Mouse (Mus musculus) kidney, postnatal 0 days (tissue): ENCODE data around the gene Chd3. TPM values are rescaled to one million over a fixed set of nuclear protein-coding genes. Genes with fewer than 3 reads are reported as not detected.
A peak's percentile ranks its signal among the peaks of the same experiment; 100 is the strongest.

Experiments used
- ATAC-seq: fragments of 200-750 bp; cut with Nextera tagmentation; replicated peaks from 2 replicates; pipeline ENCODE4 v1.8.0; 2017; ENCODE audit warnings: low read depth, moderate number of reproducible peaks, moderate TSS enrichment, moderate library complexity; ENCODE audit not compliant: low FRiP score
- DNase-seq: peaks from one replicate; pipeline ENCODE4 v3.0.0-alpha.2; 2016; ENCODE audit warnings: low spot score
- H3K27ac ChIP-seq: fragments of 300-500 bp; sonication (generic); 2 replicates; pipeline ENCODE4 v1.5.1; 2014; ENCODE audit warnings: mild to moderate bottlenecking
- H3K27me3 ChIP-seq: fragments of 300-500 bp; sonication (generic); 2 replicates; pipeline ENCODE4 v1.6.1; 2014; ENCODE audit warnings: low read length, mixed read lengths; ENCODE audit not compliant: insufficient read depth
- H3K36me3 ChIP-seq: fragments of 300-500 bp; sonication (generic); 2 replicates; pipeline ENCODE4 v1.6.1; 2014; ENCODE audit warnings: low read length, mixed read lengths; ENCODE audit not compliant: insufficient read depth
- H3K4me1 ChIP-seq: fragments of 300-500 bp; sonication (generic); replicated peaks from 2 replicates; pipeline ENCODE4 v1.6.1; 2014; ENCODE audit warnings: antibody characterized with exemption, low read length, mixed read lengths; ENCODE audit not compliant: insufficient read depth
- H3K4me2 ChIP-seq: fragments of 300-500 bp; sonication (generic); 2 replicates; pipeline ENCODE4 v1.6.1; 2014; ENCODE audit warnings: mild to moderate bottlenecking, low read length, moderate library complexity, mixed read lengths
- H3K4me3 ChIP-seq: fragments of 300-500 bp; sonication (generic); replicated peaks from 2 replicates; pipeline ENCODE4 v1.5.1; 2014; ENCODE audit warnings: low read depth, low read length
- H3K9ac ChIP-seq: fragments of 300-500 bp; sonication (generic); 2 replicates; pipeline ENCODE4 v1.6.1; 2014; ENCODE audit warnings: low read depth, low read length
- H3K9me3 ChIP-seq: fragments of 300-500 bp; sonication (generic); replicated peaks from 2 replicates; pipeline ENCODE4 v1.6.1; 2016; ENCODE audit warnings: low read length, inconsistent platforms, mixed read lengths
- CTCF ChIP-seq: IDR thresholded peaks from 2 replicates; pipeline ENCODE4 v1.5.1; 2016; ENCODE audit warnings: antibody characterized with exemption, low read depth, mild to moderate bottlenecking, moderate library complexity
- WGBS: fragments of 180-500 bp; shearing (Covaris S2); extraction: QIAGEN DNeasy Blood & Tissue Kit; methylation state at CpG from one replicate; pipeline ENCODE4 v1.1.7; 2014; 5-methylcytosine and 5-hydroxymethylcytosine counted together
- polyA plus RNA-seq: library from polyadenylated mRNA; unstranded; fragments of >200 nt; fragmentation: Nextera tagmentation; extraction: Ambion mirVana; gene quantifications from 2 replicates; pipeline ENCODE4 v1.2.1, GENCODE M21; 2015

The Chd3 gene
- polyA plus RNA-seq, 1 experiment from 2014 or later = 38.0 TPM

- Histone ChIP-seq H3K4me2 (no peak overlapping the region), H3K4me3 (no peak overlapping the region), H3K27me3 (no peaks in the 10 kb centered on the region), H3K27ac (no peak overlapping the region), H3K9me3 (no peaks in the 10 kb centered on the region), H3K9ac (no peak overlapping the region), H3K36me3 (peaks cover 63% of the 10 kb centered on the region), H3K4me1 (peaks cover 7% of the 10 kb centered on the region; the same call in 1 of the 2 replicates)
- ATAC-seq (no peak), DNase-seq (no peak)
- 82% methylated on average over 12 of the region's 12 CpGs for WGBS
- no peak for TF ChIP-seq CTCF
Measured at GRCm38 (mm10) chr11:69401987-69402386, 32.8 kb upstream of the Chd3 start.

- DNase-seq (peak; percentile 98), ATAC-seq (peak; percentile 67)
- Histone ChIP-seq H3K9me3 (no peaks in the 10 kb centered on the region), H3K27me3 (no peaks in the 10 kb centered on the region), H3K4me1 (peaks cover 12% of the 10 kb centered on the region; the same call in 1 of the 2 replicates), H3K9ac (no peak overlapping the region), H3K27ac (no peak overlapping the region), H3K4me2 (no peak overlapping the region), H3K4me3 (no peak overlapping the region), H3K36me3 (peaks cover 56% of the 10 kb centered on the region)
- peak; percentile 96 for TF ChIP-seq CTCF
- 19% methylated on average over 22 of the region's 22 CpGs for WGBS
Measured at GRCm38 (mm10) chr11:69401210-69401637, 32.0 kb upstream of the Chd3 start.

GRCm38 (mm10) chr11:69400083-69400850 is 31.1 kb upstream of the Chd3 start:
- Histone ChIP-seq H3K4me1 (peaks cover 13% of the 10 kb centered on the region; the same call in 1 of the 2 replicates), H3K9ac (no peak overlapping the region), H3K27ac (no peak overlapping the region), H3K9me3 (no peaks in the 10 kb centered on the region), H3K4me2 (peak overlapping the region; percentile 32; the same call in 1 of the 2 replicates), H3K27me3 (no peaks in the 10 kb centered on the region), H3K36me3 (peaks cover 46% of the 10 kb centered on the region), H3K4me3 (no peak overlapping the region)
- WGBS = 78% methylated on average over 25 of the region's 25 CpGs
- DNase-seq (no peak), ATAC-seq (no peak)
- TF ChIP-seq CTCF = no peak

GRCm38 (mm10) chr11:69399201-69400082 is 30.2 kb upstream of the Chd3 start:
- Histone ChIP-seq H3K4me2 (peak overlapping the region; percentile 73), H3K9ac (no peak overlapping the region), H3K4me3 (no peak overlapping the region), H3K4me1 (peaks cover 13% of the 10 kb centered on the region; the same call in 1 of the 2 replicates), H3K36me3 (peaks cover 38% of the 10 kb centered on the region), H3K27me3 (no peaks in the 10 kb centered on the region), H3K9me3 (no peaks in the 10 kb centered on the region), H3K27ac (no peak overlapping the region)
- TF ChIP-seq CTCF = no peak
- 45% methylated on average over 65 of the region's 66 CpGs for WGBS
- DNase-seq = peak; percentile 41
- ATAC-seq = no peak

- peaks cover 13% of the 10 kb centered on the region; the same call in 1 of the 2 replicates for H3K4me1 ChIP-seq
- peak overlapping the region; percentile 73 for H3K4me2 ChIP-seq
- peak overlapping the region; percentile 38 for H3K4me3 ChIP-seq
- H3K9ac ChIP-seq = peak overlapping the region; percentile 86; the same call in 1 of the 2 replicates
- H3K27ac ChIP-seq = peak overlapping the region; percentile 97
- H3K27me3 ChIP-seq = no peaks in the 10 kb centered on the region
- ATAC-seq (no peak), DNase-seq (no peak)
- no peaks in the 10 kb centered on the region for H3K9me3 ChIP-seq
- WGBS = 41% methylated on average over 21 of the region's 21 CpGs
- no peak for TF ChIP-seq CTCF
- H3K36me3 ChIP-seq = peaks cover 31% of the 10 kb centered on the region
Measured at GRCm38 (mm10) chr11:69398486-69399200, 29.4 kb upstream of the Chd3 start.
